Mouse (Mus musculus): ENCODE data around the gene Mvb12a.

Mvb12a gene

DNA sequence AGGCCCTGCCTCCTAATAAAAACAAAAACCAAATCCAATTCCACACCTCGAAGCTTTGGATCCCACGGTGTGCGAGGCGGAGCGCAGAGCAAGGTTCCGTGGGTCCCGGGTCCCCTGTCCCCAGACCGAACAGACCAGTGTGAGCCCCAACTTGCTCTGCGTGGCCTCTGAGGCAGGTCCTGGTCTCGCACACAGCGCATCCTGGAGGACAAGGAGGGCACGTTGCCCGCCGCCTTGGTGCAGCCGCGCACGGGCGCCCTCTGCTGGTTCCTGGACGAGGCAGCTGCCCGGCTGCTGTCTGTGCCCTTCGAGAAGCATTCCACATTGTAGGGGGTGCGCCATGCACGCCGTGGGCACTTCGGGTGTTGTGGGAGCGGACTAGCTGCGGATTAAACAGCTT, 53.1 kb downstream of the Mvb12a start:
- peak; percentile 94 for DNase-seq

DNA sequence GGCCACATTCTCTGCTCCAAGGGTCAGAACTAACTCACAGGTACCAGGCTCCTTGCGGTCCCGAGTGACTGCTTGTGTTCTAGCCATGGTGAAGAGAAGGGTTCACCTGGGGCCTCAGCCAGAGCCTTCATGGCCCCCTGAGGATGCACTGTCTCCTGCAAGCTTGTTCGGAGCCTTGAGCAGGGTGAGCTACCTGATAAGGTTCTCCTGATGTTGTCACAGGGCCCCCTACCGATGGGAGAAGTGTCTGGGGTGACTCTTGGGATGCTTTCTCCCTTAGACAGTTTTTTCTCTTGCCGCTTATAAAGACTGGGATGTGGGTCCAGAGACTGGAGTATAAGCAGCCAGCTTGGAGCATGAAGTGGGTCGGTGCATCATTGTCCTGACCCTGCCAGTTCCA, 53.7 kb downstream of the Mvb12a start:
- no peak for DNase-seq

DNA sequence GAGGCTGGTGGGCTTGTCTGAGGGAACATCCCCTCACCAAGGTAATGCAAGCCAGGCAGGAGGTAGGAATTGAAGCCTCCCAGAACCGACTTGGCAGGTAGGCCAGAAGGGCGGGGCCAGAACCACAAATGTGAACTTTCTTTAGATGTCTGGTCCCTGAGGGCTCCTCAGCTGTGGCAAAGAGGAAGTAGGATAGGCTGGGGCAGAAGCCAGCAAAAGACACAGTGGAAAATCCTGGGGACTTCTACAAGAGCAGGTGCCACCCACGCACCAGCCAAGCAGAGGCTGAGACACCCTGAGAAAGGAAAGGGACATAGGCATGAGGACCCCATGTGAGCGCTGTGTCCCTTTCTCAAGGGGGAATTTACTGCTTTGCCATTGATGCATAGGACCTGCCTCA, 54.1 kb downstream of the Mvb12a start:
- DNase-seq: no peak

DNA sequence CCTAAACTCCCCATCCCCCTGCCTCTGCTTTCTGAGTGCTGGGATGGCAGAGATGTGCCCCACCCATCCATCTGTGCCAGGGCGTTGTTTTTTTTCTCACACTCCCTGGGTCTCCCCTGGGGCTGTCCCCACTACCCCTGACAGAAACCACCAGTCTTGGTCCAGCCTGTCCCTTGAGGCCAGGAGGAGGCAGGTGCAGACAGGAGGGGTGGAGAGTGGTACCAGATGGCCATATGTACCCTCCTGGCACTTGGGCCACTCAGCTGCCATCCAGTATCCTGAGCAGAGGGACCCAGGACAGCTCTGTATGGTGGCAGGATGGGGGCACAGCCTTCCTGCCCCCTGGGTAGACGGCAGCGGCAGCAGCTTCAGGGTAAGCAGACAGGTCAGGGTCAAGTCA, 54.7 kb downstream of the Mvb12a start, which contains the start of gene Fam129c:
Gene Fam129c (plus strand): TSS at position 198 of the 400 bp plus-strand sequence.
- no peak for DNase-seq
